Mouse (Mus musculus) thymus, adult 2 months (tissue): Measurements from ENCODE around the gene Gm3667.
"Not testable (repeated sequence)": the region's sequence is repeated elsewhere in the genome, so short reads cannot be mapped to it uniquely, and the experiment has no call there.

Source experiments
- CTCF ChIP-seq: fragments of 200-500 bp; IDR thresholded peaks from 2 replicates; pipeline ENCODE4 v1.5.1; 2012; ENCODE audit warnings: mild to moderate bottlenecking, control low read depth, low read length, moderate library complexity, borderline replicate concordance; ENCODE audit not compliant: control insufficient read depth, poor library complexity, insufficient read depth; ENCODE audit errors: extremely low read depth
- POLR2A ChIP-seq: fragments of 200-500 bp; IDR thresholded peaks from 2 replicates; pipeline ENCODE4 v1.6.1; 2012; ENCODE audit warnings: mild to moderate bottlenecking, low read length, control low read depth, moderate library complexity; ENCODE audit not compliant: control insufficient read depth, poor library complexity, insufficient read depth; ENCODE audit errors: extremely low read depth

GRCm38 (mm10) chr14:6823297-6823696 lies 66.5 kb downstream of the Gm3667 start:
- not testable (repeated sequence) for TF ChIP-seq CTCF, POLR2A
